Mouse (Mus musculus) kidney, embryonic 16.5 days (tissue): ENCODE measurements around the gene Defb29. TPM values are rescaled to one million over a fixed set of nuclear protein-coding genes. Genes with fewer than 3 reads are reported as not detected.
A peak's percentile ranks its signal among the peaks of the same experiment; 100 is the strongest.

Experiments
- ATAC-seq: fragments of 200-750 bp; cut with Nextera tagmentation; 2 replicates; pipeline ENCODE4 v1.8.0; 2017; ENCODE audit warnings: moderate TSS enrichment; ENCODE audit not compliant: low FRiP score, low TSS enrichment
- H3K27ac ChIP-seq: fragments of 300-500 bp; sonication (generic); 2 replicates; pipeline ENCODE4 v1.5.1; 2014; ENCODE audit warnings: low read length
- H3K27me3 ChIP-seq: fragments of 300-500 bp; sonication (generic); 2 replicates; pipeline ENCODE4 v1.6.1; 2014; ENCODE audit warnings: low read length, control low read depth, mixed read lengths; ENCODE audit not compliant: insufficient read depth
- H3K36me3 ChIP-seq: fragments of 300-500 bp; sonication (generic); 2 replicates; pipeline ENCODE4 v1.6.1; 2014; ENCODE audit warnings: low read length, control low read depth, mixed read lengths; ENCODE audit not compliant: insufficient read depth
- H3K4me1 ChIP-seq: fragments of 300-500 bp; sonication (generic); 2 replicates; pipeline ENCODE4 v1.6.1; 2014; ENCODE audit warnings: low read length, control low read depth, mixed read lengths; ENCODE audit not compliant: insufficient read depth
- H3K4me2 ChIP-seq: fragments of 300-500 bp; sonication (generic); replicated peaks from 2 replicates; pipeline ENCODE4 v1.6.1; 2014; ENCODE audit warnings: low read depth, low read length
- H3K4me3 ChIP-seq: fragments of 300-500 bp; sonication (generic); 2 replicates; pipeline ENCODE4 v1.5.1; 2014; ENCODE audit warnings: mild to moderate bottlenecking, low read length
- H3K9ac ChIP-seq: fragments of 300-500 bp; sonication (generic); replicated peaks from 2 replicates; pipeline ENCODE4 v1.6.1; 2014; ENCODE audit warnings: low read length
- H3K9me3 ChIP-seq: fragments of 300-500 bp; sonication (generic); 2 replicates; pipeline ENCODE4 v1.6.1; 2016; ENCODE audit warnings: low read length, control low read depth
- WGBS: fragments of 180-500 bp; shearing (Covaris S2); extraction: QIAGEN DNeasy Blood & Tissue Kit; methylation state at CpG from one replicate; pipeline ENCODE4 v1.1.7; 2014; 5-methylcytosine and 5-hydroxymethylcytosine counted together
- polyA plus RNA-seq: library from polyadenylated mRNA; unstranded; fragments of >200 nt; fragmentation: Nextera tagmentation; extraction: Ambion mirVana; gene quantifications from 2 replicates; pipeline ENCODE4 v1.2.1, GENCODE M21; 2015

Defb29 gene
- polyA plus RNA-seq, result 2.1 and 2.8 TPM in 2 replicates

DNA sequence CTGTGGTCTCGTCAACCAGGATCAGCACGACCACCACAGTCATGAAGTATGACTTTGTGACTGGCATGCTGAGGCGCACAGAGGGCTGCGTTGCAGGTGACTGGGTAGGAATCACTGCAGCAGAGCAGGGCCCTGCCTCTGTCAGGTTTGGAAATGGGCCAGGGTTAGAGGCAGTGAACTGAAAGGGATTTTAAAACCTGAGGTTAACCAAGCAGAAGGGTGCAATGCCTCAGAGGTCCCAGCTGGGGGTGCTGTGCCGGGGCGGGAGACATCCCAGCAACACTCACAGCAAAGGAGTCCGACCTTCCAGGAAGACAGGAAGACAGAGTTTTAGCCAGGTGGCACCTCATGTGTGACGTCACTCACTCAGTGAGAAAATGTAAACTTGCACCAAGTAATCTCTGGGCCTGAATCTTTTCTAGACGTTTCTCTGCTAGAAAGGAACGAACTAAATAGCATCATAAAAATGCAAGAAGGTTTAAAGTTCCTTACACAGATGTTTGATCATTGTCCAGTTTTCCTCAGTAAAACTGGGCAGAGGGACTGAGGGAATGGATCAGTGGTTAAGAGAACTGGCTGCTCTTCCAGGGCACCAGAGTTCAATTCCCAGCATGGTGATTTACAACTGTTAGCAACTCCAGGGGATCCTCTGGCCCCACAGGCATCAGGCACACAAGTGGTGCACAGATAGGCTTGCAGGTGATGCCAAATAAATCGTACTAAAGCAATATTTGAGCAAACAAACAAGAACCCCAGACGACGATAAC is at the start of gene Defb29:
Gene Defb29, minus strand, starts transcription at position 155 of the 767 bp plus-strand sequence.
- WGBS, result 26% methylated on average over 13 of the region's 13 CpGs
- no peak within 1 kb of the TSS for H3K4me2 ChIP-seq
- no peaks in the 10 kb centered on the region for H3K36me3 ChIP-seq
- no peaks in the 10 kb centered on the region for H3K27me3 ChIP-seq
- no peak within 1 kb of the TSS for H3K9ac ChIP-seq
- 0 out of 2 replicates have a peak within 1 kb of the TSS, but pooled peaks have one; percentile 1 for H3K27ac ChIP-seq
- peaks cover 4% of the 10 kb centered on the region; the same call in 1 of the 2 replicates for H3K9me3 ChIP-seq
- ATAC-seq, result peak; percentile 50
- peaks cover 20% of the 10 kb centered on the region for H3K4me1 ChIP-seq
- H3K4me3 ChIP-seq, result no peak within 1 kb of the TSS

DNA sequence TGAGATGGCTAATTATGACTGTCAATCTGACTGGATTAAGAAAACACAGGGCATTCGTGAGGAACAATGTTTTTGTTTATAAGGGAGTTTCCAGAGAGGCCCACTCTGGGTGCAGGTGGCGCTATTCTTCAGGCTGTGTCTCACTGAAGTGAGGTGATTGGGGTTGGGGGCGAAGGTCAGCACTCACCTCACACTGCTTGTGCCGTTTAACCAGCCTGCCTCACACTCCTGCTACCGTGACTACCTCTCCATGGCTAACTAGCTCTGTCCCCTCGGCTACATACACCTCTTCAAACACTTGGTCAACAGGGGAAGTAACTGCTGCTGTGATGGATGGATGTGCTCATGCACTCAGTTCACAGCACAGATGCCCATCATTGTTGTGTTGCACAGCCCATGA is 49.1 kb upstream of the Defb29 start:
- H3K4me2 ChIP-seq, result no peak overlapping the region
- H3K27ac ChIP-seq, result no peak overlapping the region
- no peak overlapping the region for H3K4me3 ChIP-seq
- WGBS, result 35% methylated on average over 6 of the region's 6 CpGs
- no peaks in the 10 kb centered on the region for H3K27me3 ChIP-seq
- no peak overlapping the region for H3K9ac ChIP-seq
- no peaks in the 10 kb centered on the region for H3K36me3 ChIP-seq
- H3K9me3 ChIP-seq, result no peaks in the 10 kb centered on the region
- no peak for ATAC-seq
- peaks cover 5% of the 10 kb centered on the region; the same call in 1 of the 2 replicates for H3K4me1 ChIP-seq

GRCm38 (mm10) chr2:152588450-152588849 is 48.6 kb upstream of the Defb29 start:
- peaks cover 5% of the 10 kb centered on the region; the same call in 1 of the 2 replicates for H3K4me1 ChIP-seq
- H3K36me3 ChIP-seq, result no peaks in the 10 kb centered on the region
- no peaks in the 10 kb centered on the region for H3K27me3 ChIP-seq
- no peak overlapping the region for H3K4me2 ChIP-seq
- H3K27ac ChIP-seq, result 0 out of 2 replicates have a peak overlapping the region, but pooled peaks have one; percentile 11
- no peak overlapping the region for H3K4me3 ChIP-seq
- no peak overlapping the region for H3K9ac ChIP-seq
- 28% methylated on average over 2 of the region's 2 CpGs for WGBS
- ATAC-seq, result no peak
- no peaks in the 10 kb centered on the region for H3K9me3 ChIP-seq

- H3K27me3 ChIP-seq, result no peaks in the 10 kb centered on the region
Measured at GRCm38 (mm10) chr2:152586926-152587560, 47.1 kb upstream of the Defb29 start.

DNA sequence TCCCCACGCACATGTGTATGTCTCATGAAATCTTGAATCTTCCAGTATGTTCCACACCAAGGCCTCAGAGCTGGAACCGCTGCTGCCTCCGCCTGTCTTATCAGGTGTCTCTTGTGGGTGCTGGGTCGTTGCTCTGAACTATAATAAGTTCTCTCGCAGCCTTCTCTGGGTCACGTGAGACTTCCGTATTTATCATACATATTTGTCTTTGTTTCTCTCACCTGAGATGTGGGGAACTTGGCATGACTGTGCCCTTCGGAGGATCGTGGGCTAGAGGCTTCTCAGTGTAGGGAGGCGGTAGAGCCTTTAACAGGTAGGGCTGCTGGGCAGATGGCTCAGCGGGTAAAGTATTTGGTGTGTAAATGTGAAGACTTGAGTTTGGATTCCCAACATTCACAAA is 40.7 kb upstream of the Defb29 start:
- H3K27me3 ChIP-seq, result no peaks in the 10 kb centered on the region
- ATAC-seq, result no peak
- H3K4me3 ChIP-seq, result no peak overlapping the region
- 0 out of 2 replicates have a peak, but pooled peaks cover 3% of the 10 kb centered on the region for H3K4me1 ChIP-seq
- H3K4me2 ChIP-seq, result no peak overlapping the region
- no peak overlapping the region for H3K9ac ChIP-seq
- 74% methylated on average over 11 of the region's 11 CpGs for WGBS
- no peak overlapping the region; the same call in 1 of the 2 replicates for H3K27ac ChIP-seq
- H3K9me3 ChIP-seq, result no peaks in the 10 kb centered on the region
- no peaks in the 10 kb centered on the region for H3K36me3 ChIP-seq

More at GRCm38 (mm10) chr2:152586926-152587560, 47.1 kb upstream of the Defb29 start:
- no peak; the same call in 1 of the 2 replicates for ATAC-seq
- no peak overlapping the region for H3K27ac ChIP-seq
- H3K4me1 ChIP-seq, result peaks cover 5% of the 10 kb centered on the region; the same call in 1 of the 2 replicates
- no peaks in the 10 kb centered on the region for H3K9me3 ChIP-seq
- H3K9ac ChIP-seq, result no peak overlapping the region
- no peak overlapping the region for H3K4me3 ChIP-seq
- H3K4me2 ChIP-seq, result no peak overlapping the region
- no peaks in the 10 kb centered on the region for H3K36me3 ChIP-seq
- 79% methylated on average over 4 of the region's 4 CpGs for WGBS

- H3K4me1 ChIP-seq, result 0 out of 2 replicates have a peak, but pooled peaks cover 3% of the 10 kb centered on the region
- no peaks in the 10 kb centered on the region for H3K27me3 ChIP-seq
- no peak within 1 kb of the TSS for H3K4me3 ChIP-seq
- H3K9me3 ChIP-seq, result no peaks in the 10 kb centered on the region
- WGBS, result 54% methylated on average over 7 of the region's 7 CpGs
- no peak within 1 kb of the TSS; the same call in 1 of the 2 replicates for H3K27ac ChIP-seq
- H3K36me3 ChIP-seq, result no peaks in the 10 kb centered on the region
- no peak; the same call in 1 of the 2 replicates for ATAC-seq
- H3K4me2 ChIP-seq, result no peak within 1 kb of the TSS
- H3K9ac ChIP-seq, result no peak within 1 kb of the TSS
Measured at GRCm38 (mm10) chr2:152580107-152580506, 40.2 kb upstream of the Defb29 start, which contains the start of gene Defb19. Defb19 (minus strand) TSS chr2:152580312.

GRCm38 (mm10) chr2:152573484-152573883 is 33.6 kb upstream of the Defb29 start:
- Histone ChIP-seq H3K9ac (no peak overlapping the region), H3K4me3 (no peak overlapping the region), H3K9me3 (no peaks in the 10 kb centered on the region), H3K36me3 (no peaks in the 10 kb centered on the region), H3K27ac (no peak overlapping the region), H3K4me1 (no peaks in the 10 kb centered on the region; the same call in 1 of the 2 replicates), H3K27me3 (no peaks in the 10 kb centered on the region), H3K4me2 (no peak overlapping the region)
- 67% methylated on average over 8 of the region's 8 CpGs for WGBS
- ATAC-seq, result no peak

- H3K4me3 ChIP-seq, result no peak within 1 kb of the TSS
- no peaks in the 10 kb centered on the region; the same call in 1 of the 2 replicates for H3K4me1 ChIP-seq
- no peak for ATAC-seq
- 66% methylated on average over 11 of the region's 11 CpGs for WGBS
- H3K36me3 ChIP-seq, result no peaks in the 10 kb centered on the region
- no peaks in the 10 kb centered on the region for H3K27me3 ChIP-seq
- H3K9ac ChIP-seq, result no peak within 1 kb of the TSS
- no peak within 1 kb of the TSS for H3K4me2 ChIP-seq
- H3K9me3 ChIP-seq, result no peaks in the 10 kb centered on the region
- no peak within 1 kb of the TSS for H3K27ac ChIP-seq
Measured at GRCm38 (mm10) chr2:152572114-152572794, 32.4 kb upstream of the Defb29 start, which contains the start of gene Defb21. Defb21 (plus strand) TSS chr2:152572744.

- Histone ChIP-seq H3K9me3 (no peaks in the 10 kb centered on the region), H3K36me3 (no peaks in the 10 kb centered on the region), H3K27me3 (no peaks in the 10 kb centered on the region), H3K4me2 (no peak overlapping the region), H3K9ac (no peak overlapping the region), H3K27ac (peak overlapping the region; percentile 77), H3K4me3 (no peak overlapping the region), H3K4me1 (no peaks in the 10 kb centered on the region; the same call in 1 of the 2 replicates)
- peak; percentile 80; the same call in 1 of the 2 replicates for ATAC-seq
- 63% methylated on average over 6 of the region's 6 CpGs for WGBS
Measured at GRCm38 (mm10) chr2:152570313-152570712, 30.4 kb upstream of the Defb29 start.
